Mouse (Mus musculus) heart, embryonic 11.5 days (tissue): ENCODE data around the gene Umps. TPM values are rescaled to one million over a fixed set of nuclear protein-coding genes. Genes with fewer than 3 reads are reported as not detected.

ENCODE experiments used
- ATAC-seq: fragments of 200-750 bp; cut with Nextera tagmentation; replicated peaks from 2 replicates; pipeline ENCODE4 v1.8.0; 2017; ENCODE audit warnings: moderate library complexity; ENCODE audit not compliant: insufficient number of reproducible peaks, low FRiP score, low TSS enrichment
- H3K27ac ChIP-seq: fragments of 300-500 bp; sonication (generic); 2 replicates; pipeline ENCODE4 v1.5.1; 2014; ENCODE audit warnings: mild to moderate bottlenecking, low read depth, low read length
- H3K27me3 ChIP-seq: fragments of 300-500 bp; sonication (generic); 2 replicates; pipeline ENCODE4 v1.6.1; 2014; ENCODE audit warnings: mild to moderate bottlenecking, low read length, mixed read lengths; ENCODE audit not compliant: control insufficient read depth, insufficient read depth
- H3K36me3 ChIP-seq: fragments of 300-500 bp; sonication (generic); 2 replicates; pipeline ENCODE4 v1.6.1; 2014; ENCODE audit warnings: mild to moderate bottlenecking, low read length, moderate library complexity, mixed read lengths; ENCODE audit not compliant: control insufficient read depth, insufficient read depth
- H3K4me1 ChIP-seq: fragments of 300-500 bp; sonication (generic); 2 replicates; pipeline ENCODE4 v1.6.1; 2014; ENCODE audit warnings: low read length; ENCODE audit not compliant: control insufficient read depth, insufficient read depth
- H3K4me2 ChIP-seq: fragments of 300-500 bp; sonication (generic); 2 replicates; pipeline ENCODE4 v1.6.1; 2014; ENCODE audit warnings: mild to moderate bottlenecking, moderate library complexity
- H3K4me3 ChIP-seq: fragments of 300-500 bp; sonication (generic); 2 replicates; pipeline ENCODE4 v1.5.1; 2014; ENCODE audit warnings: low read depth, low read length
- H3K9ac ChIP-seq: fragments of 300-500 bp; sonication (generic); 2 replicates; pipeline ENCODE4 v1.6.1; 2014; ENCODE audit warnings: mild to moderate bottlenecking, low read depth, low read length, moderate library complexity
- H3K9me3 ChIP-seq: fragments of 300-500 bp; sonication (generic); replicated peaks from 2 replicates; pipeline ENCODE4 v1.6.1; 2016; ENCODE audit warnings: low read length; ENCODE audit not compliant: control insufficient read depth
- whole genome bisulfite sequencing: fragments of 180-500 bp; shearing (Covaris S2); extraction: QIAGEN DNeasy Blood & Tissue Kit; methylation state at CpG from one replicate; pipeline ENCODE4 v1.1.7; 2014; ENCODE audit not compliant: insufficient replicate concordance; 5-methylcytosine and 5-hydroxymethylcytosine counted together
- polyA plus RNA-seq: library from polyadenylated mRNA; unstranded; fragments of >200 nt; fragmentation: Nextera tagmentation; extraction: Ambion mirVana; gene quantifications from 2 replicates; pipeline ENCODE4 v1.2.1, GENCODE M21; 2014

Gene Umps
- polyA plus RNA-seq = 43.0 and 43.9 TPM in 2 replicates

DNA sequence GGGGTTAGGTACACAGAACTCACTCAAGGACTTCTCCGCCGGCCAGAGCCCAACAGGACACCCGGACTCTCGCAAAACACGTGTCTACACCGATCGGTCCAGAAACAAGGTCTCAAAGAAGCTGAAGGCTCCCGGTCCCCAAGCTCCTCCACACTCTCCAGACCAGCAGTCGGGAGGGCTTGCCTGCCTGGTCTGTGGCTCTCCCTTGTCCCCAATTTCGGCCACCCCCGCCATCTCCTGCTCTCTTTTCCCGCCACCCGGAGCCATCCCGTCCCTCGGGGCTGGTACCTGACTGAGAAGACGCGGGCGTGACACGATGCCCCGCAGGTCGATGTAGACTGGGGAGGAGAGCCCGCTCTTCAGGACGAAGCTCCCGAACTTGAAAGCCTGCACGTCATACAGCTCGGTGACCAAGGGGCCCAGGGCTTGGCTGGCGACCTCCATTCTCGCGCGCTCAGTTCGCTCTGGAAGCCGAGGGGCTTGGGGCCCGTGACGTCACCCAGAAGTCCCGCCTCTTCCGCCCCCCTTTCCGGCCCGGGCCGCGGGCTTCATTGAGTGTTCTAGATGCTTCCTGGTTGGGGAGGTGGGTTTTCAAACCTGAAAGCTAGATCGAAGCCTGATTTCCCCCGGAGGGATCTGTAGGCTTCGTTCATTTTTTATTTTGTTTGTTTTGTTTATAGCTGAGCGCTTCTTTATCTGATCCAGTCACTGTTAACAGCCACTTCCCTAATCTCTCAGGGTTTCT is at the start of gene Umps:
Gene Umps (minus strand): TSS at position 501 of the 745 bp plus-strand sequence.
- peak; percentile 84 for ATAC-seq
- Histone ChIP-seq H3K27me3 (no peaks in the 10 kb centered on the region), H3K9me3 (no peaks in the 10 kb centered on the region), H3K36me3 (peaks cover 13% of the 10 kb centered on the region), H3K4me2 (peak within 1 kb of the TSS; percentile 88), H3K4me1 (peaks cover 8% of the 10 kb centered on the region), H3K27ac (peak within 1 kb of the TSS; percentile 38; the same call in 1 of the 2 replicates), H3K4me3 (peak within 1 kb of the TSS; percentile 89), H3K9ac (peak within 1 kb of the TSS; percentile 87)
- 2% methylated on average over 44 of the region's 44 CpGs for WGBS

DNA sequence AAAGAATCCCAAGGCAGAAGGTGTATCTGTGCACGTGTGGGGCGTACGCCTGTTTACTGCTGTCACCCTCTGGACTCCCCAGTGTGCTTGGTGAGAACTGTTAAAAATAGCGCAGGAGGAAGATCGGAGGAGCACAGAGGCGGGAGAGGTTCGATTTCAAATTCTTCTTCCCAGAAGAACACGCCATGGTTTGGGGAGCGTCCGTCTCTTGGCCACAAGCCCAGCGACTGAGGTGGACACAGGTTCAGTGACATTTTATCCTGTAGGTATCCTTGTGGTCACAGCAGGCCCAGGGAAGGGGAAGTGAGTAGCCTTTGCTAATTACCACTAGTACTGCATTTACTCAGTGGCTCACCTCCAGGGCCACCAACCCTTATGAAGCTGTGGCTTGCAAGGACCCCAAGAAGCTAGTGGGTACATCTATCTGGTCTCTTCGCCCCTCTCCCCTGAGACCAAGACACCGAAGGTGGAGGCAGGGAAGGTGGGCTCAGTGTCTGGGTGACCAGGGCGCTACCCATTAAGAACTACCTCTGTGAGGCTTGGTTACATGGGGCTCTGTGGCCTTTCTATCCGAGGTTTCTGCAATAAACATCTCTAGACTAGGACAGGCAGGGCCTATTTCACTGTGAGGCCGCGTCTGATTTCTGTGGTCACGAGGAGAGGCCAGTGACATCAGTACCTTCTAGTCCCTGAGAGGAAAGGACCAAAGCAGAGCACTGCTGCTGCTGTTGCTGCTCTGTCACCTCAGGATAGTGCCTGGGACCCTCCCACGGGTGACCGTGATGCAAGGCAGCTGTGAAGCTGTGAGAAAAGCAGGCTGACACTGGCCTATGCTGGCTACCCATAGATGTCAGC is 45.4 kb upstream of the Umps start:
- peaks cover 19% of the 10 kb centered on the region for H3K36me3 ChIP-seq
- no peak for ATAC-seq
- H3K4me3 ChIP-seq = no peak overlapping the region
- H3K27me3 ChIP-seq = no peaks in the 10 kb centered on the region
- WGBS = 77% methylated on average over 20 of the region's 20 CpGs
- no peak overlapping the region for H3K27ac ChIP-seq
- peaks cover 11% of the 10 kb centered on the region for H3K4me1 ChIP-seq
- H3K9ac ChIP-seq = no peak overlapping the region
- H3K4me2 ChIP-seq = no peak overlapping the region
- peaks cover 3% of the 10 kb centered on the region; the same call in 1 of the 2 replicates for H3K9me3 ChIP-seq

DNA sequence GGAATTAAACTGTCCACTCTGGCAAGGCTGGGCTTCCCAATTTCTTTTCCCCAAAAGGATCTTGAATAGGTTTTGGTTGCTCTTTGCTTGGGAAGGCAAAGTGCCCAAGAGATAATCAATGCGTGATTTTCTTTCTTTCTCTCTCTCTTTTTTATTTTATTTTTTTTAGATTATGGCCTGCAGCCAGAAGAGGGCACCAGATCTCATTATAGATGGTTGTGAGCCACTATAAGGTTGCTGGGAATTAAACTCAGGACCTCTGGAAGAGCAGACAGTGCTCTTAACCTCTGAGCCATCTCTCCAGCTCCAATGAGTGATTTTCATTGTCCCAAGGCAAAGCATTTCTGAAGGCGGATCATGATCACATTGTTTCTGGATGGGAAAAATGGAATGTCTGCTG is 42.7 kb upstream of the Umps start:
- WGBS = 92% methylated on average over 2 of the region's 2 CpGs
- Histone ChIP-seq H3K27me3 (no peaks in the 10 kb centered on the region), H3K4me1 (peaks cover 19% of the 10 kb centered on the region), H3K9ac (no peak overlapping the region), H3K4me3 (no peak overlapping the region), H3K27ac (no peak overlapping the region), H3K36me3 (peaks cover 13% of the 10 kb centered on the region), H3K9me3 (peaks cover 3% of the 10 kb centered on the region; the same call in 1 of the 2 replicates), H3K4me2 (no peak overlapping the region)
- ATAC-seq = no peak

DNA sequence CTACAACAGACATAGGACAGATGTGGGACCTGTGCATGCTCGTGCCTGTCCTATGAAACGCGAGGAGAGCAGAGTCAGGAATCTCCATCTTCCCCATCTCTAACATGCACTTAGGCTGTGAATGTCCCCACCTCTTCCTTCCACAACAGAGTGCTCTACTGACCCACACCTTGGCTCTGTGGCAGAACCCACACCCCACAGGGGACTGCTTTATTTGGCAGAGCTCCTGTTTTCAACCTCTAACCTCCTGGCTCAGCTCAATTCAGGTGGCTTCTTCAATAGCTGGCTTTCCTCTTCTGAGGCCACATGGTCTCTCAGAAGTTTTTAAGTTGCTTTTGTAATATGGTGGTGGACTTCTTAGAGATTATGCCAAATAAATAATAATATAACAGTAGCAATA is 39.1 kb upstream of the Umps start:
- peaks cover 8% of the 10 kb centered on the region for H3K36me3 ChIP-seq
- no peak overlapping the region for H3K4me2 ChIP-seq
- no peak for ATAC-seq
- H3K27me3 ChIP-seq = no peaks in the 10 kb centered on the region
- H3K4me1 ChIP-seq = peaks cover 27% of the 10 kb centered on the region
- H3K27ac ChIP-seq = no peak overlapping the region
- 91% methylated on average over 3 of the region's 3 CpGs for WGBS
- H3K9me3 ChIP-seq = peaks cover 3% of the 10 kb centered on the region; the same call in 1 of the 2 replicates
- no peak overlapping the region for H3K9ac ChIP-seq
- no peak overlapping the region for H3K4me3 ChIP-seq

DNA sequence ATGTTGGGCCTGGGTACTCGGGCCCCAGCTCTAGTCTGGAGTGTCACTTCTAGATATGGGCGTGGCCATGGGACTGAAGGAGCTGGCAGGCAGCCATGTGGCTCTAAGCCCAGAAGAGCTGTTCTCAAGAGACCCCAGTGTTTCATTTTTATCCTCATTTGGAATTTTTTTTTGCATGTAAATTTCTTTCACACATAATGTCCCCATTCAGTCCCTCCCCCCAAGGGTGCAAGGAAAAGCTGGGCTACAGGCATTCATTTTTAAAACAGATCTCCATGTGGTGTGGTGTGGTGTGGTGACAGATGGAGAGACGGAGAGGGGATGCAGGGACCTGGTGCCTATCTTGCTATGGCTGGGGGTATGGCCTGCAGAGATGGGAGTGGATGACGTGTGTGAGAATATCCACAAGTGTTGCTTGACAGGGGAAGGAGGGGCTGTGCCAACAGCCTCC is 37.3 kb upstream of the Umps start:
- Histone ChIP-seq H3K4me3 (no peak overlapping the region), H3K36me3 (no peaks in the 10 kb centered on the region; the same call in 1 of the 2 replicates), H3K4me2 (peak overlapping the region; percentile 12), H3K4me1 (peaks cover 27% of the 10 kb centered on the region), H3K9me3 (no peaks in the 10 kb centered on the region), H3K9ac (no peak overlapping the region), H3K27ac (peak overlapping the region; percentile 81), H3K27me3 (no peaks in the 10 kb centered on the region)
- WGBS = 17% methylated on average over 4 of the region's 4 CpGs
- ATAC-seq = peak; percentile 76

DNA sequence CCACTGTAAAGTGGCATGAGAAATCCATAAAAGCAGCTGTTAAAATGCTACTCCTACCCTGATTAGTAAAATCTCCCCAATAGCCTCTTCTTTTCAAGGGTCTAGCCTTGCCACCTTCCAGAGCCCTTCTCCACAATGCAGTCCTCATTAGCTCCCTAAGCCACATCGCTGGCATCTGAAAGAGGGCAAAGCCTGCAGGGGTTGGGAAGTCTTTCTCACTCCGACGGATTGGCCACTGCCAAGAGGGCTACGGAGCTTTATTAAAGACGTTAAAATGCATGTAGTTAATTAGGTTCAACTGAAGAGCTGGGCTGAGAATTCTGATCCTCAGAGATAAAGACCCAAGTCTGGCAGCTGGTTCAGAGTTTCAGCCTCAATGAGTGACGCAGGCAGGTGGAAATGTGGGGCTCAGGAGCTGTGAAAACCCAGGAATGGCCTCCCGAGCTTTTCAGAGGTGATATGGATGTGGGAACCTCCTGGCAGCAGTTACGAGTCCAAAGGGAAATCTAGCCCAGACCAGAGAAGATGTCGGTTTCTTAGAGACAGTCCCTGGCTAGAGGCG is 36.8 kb upstream of the Umps start:
- Histone ChIP-seq H3K27me3 (no peaks in the 10 kb centered on the region), H3K9me3 (no peaks in the 10 kb centered on the region), H3K4me2 (no peak overlapping the region), H3K4me1 (peaks cover 27% of the 10 kb centered on the region), H3K9ac (no peak overlapping the region), H3K27ac (peak overlapping the region; percentile 81), H3K4me3 (no peak overlapping the region), H3K36me3 (no peaks in the 10 kb centered on the region)
- 53% methylated on average over 10 of the region's 10 CpGs for WGBS
- ATAC-seq = no peak

DNA sequence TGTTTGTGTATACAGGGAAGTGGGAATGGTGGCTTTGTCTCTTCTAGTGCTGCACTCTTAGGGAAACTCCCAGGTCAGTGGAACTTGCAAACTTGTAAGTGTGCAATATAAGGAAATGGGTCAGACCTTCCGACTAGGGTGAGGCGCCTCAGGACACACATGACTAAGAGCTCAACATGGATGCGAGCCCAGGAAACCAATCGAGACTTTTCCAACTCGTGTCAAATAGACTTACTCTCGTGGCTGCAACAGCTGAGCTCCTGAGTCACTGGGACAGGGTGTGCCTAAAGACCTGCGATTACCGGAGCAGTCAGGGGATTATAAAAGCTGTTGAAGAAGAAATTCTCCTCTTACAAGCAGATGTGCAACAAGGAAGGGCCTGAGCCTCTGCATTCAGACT is 33.9 kb upstream of the Umps start:
- 83% methylated on average over 8 of the region's 8 CpGs for WGBS

DNA sequence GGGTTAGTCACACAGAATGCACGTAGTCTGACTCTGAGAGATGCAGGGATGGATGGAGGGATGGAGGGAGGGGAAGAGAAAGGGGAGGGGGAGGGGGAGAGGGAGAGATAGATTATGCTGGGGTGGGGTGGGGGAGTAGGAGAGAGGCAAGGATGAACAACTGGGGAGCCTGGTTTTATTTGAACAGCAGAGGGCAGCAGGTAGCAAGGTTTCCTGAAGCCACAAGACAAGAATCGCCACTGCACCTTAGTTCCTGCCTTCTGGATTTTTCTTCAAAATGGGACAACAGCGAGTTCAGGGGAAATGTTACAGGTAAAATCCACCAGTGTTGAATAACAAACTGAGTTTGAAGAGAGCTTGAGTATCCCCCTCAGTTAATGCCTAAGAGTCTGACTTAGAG is 32.5 kb upstream of the Umps start:
- ATAC-seq = no peak
- no peak overlapping the region for H3K27ac ChIP-seq
- WGBS = 14% methylated on average over 3 of the region's 3 CpGs
- peaks cover 13% of the 10 kb centered on the region for H3K4me1 ChIP-seq
- H3K4me3 ChIP-seq = no peak overlapping the region
- H3K9me3 ChIP-seq = no peaks in the 10 kb centered on the region
- no peaks in the 10 kb centered on the region for H3K27me3 ChIP-seq
- no peaks in the 10 kb centered on the region for H3K36me3 ChIP-seq
- H3K9ac ChIP-seq = no peak overlapping the region
- H3K4me2 ChIP-seq = no peak overlapping the region

More for the DNA sequence above, 33.9 kb upstream of the Umps start:
- no peak for ATAC-seq
- Histone ChIP-seq H3K9me3 (no peaks in the 10 kb centered on the region), H3K27ac (no peak overlapping the region), H3K9ac (no peak overlapping the region), H3K36me3 (no peaks in the 10 kb centered on the region), H3K4me3 (no peak overlapping the region), H3K4me2 (no peak overlapping the region), H3K27me3 (no peaks in the 10 kb centered on the region), H3K4me1 (peaks cover 21% of the 10 kb centered on the region)
